Mouse (Mus musculus): ENCODE results near the gene Gulp1.

GRCm38 (mm10) chr1:44679415-44679814 lies 128.1 kb downstream of the Gulp1 start:
- TF ChIP-seq CTCF (IDR thresholded peaks at IDR 0.05; ENCODE audit: insufficient read depth, low read depth, low read length) = no peak
- no peak for TF ChIP-seq POLR2A (IDR thresholded peaks at IDR 0.05; ENCODE audit: insufficient read depth, low read depth, low read length)
